In the genomic region with DNA sequence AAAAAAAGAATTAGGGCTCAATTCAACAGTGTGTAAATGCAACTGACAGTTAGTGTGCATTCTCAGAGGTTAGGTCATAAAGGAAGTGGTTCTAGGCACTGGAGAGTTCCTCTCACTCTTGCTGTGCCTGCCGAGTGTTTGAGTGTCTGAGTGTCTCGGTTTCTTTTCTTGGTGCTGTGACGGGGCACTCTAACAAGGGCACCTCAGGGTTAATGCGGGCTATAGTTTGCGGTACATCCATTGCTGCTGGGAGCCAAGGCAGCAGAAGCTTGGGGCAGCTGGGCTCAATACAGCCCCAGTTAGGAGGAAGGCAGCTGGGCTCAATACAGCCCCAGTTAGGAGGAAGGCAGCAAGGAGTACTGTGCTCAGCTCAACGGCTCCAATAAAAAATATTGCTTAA, we compare ENCODE assay signal across 18 mouse cellular contexts. TPM values are rescaled to one million over a fixed set of nuclear protein-coding genes. Genes with fewer than 3 reads are reported as not detected.
DNase-seq lines count a peak whose midpoint lies in the region; TF ChIP-seq lines count a peak whose summit lies in the region.
"Had no signal": no experiment of that assay in that cellular context is flagged by ENCODE, and none has a peak within 500 bp of the region (broad histone marks: within the 10 kb centered on the region; RNA-seq: fewer than 3 reads in every experiment).

No protein-coding gene starts in this region.

- TF ChIP-seq RAD21 in MEL (IDR thresholded peaks at IDR 0.05; ENCODE audit: low read depth, low read length): no peak

- no peak for TF ChIP-seq EP300 in MEL (IDR thresholded peaks at IDR 0.05; ENCODE audit: low read depth in 1 of 2, low read length in 2 of 2)

- 2% methylated on average over 6 of the region's 6 CpGs for WGBS in macrophage (ENCODE audit: missing documents)
- WGBS in thymus, adult 2 months: 4% methylated on average over 6 of the region's 6 CpGs
- WGBS in embryonic facial prominence, embryonic 10.5 days: 65% methylated on average over 6 of the region's 6 CpGs

- intact Hi-C loops in left cerebral cortex, postnatal 36 days (cut with DNase I): no loop called here

- H3K9me3 ChIP-seq in MEL (replicated peaks; ENCODE audit: insufficient read depth, low read length): no peaks in the 10 kb centered on the region
- H3K9me3 ChIP-seq in embryonic facial prominence, embryonic 10.5 days: 0 out of 2 replicates have a peak, but pooled peaks cover 2% of the 10 kb centered on the region
- H3K9me3 ChIP-seq: embryonic facial prominence, embryonic 13.5 days; midbrain, embryonic 13.5 days had no signal

- no peaks in the 10 kb centered on the region for H3K27me3 ChIP-seq in MEL (ENCODE audit: control insufficient read depth in 1 of 2, insufficient read depth in 2 of 2, low read length in 2 of 2)
- no peaks in the 10 kb centered on the region for H3K27me3 ChIP-seq in thymus, adult 2 months (ENCODE audit: control insufficient read depth, insufficient read depth, low read length)
- no peaks in the 10 kb centered on the region for H3K27me3 ChIP-seq in embryonic facial prominence, embryonic 10.5 days (replicated peaks; ENCODE audit: low read depth, poor library complexity, severe bottlenecking)
- H3K27me3 ChIP-seq: embryonic facial prominence, embryonic 13.5 days; midbrain, embryonic 13.5 days had no signal

- H3K27ac ChIP-seq in MEL (ENCODE audit: control insufficient read depth, low read depth, low read length) (peak overlapping the region; percentile 5), macrophage (peak overlapping the region; percentile 76)
- H3K27ac ChIP-seq in thymus, adult 2 months (ENCODE audit: control insufficient read depth, insufficient read depth, low read length): peak overlapping the region; percentile 99
- H3K27ac ChIP-seq in embryonic facial prominence, embryonic 10.5 days (replicated peaks): no peak overlapping the region
- H3K27ac ChIP-seq: embryonic facial prominence, embryonic 13.5 days; midbrain, embryonic 13.5 days had no signal

- no peaks in the 10 kb centered on the region for H3K79me2 ChIP-seq in MEL (ENCODE audit: control insufficient read depth, insufficient read depth, low read length, poor library complexity)
- H3K79me2 ChIP-seq in macrophage (ENCODE audit: inconsistent target): no peaks in the 10 kb centered on the region

- peaks cover 3 to 29% of the 10 kb centered on the region in 2 experiments; a peak in 3 of 4 replicates for H3K4me1 ChIP-seq in MEL (ENCODE audit: control insufficient read depth in 1 of 2, insufficient read depth in 2 of 2, low read length in 2 of 2)
- H3K4me1 ChIP-seq in thymus, adult 2 months (replicated peaks; ENCODE audit: control insufficient read depth, insufficient read depth, low read length): peaks cover 39% of the 10 kb centered on the region
- peaks cover 6% of the 10 kb centered on the region; the same call in 1 of the 2 replicates for H3K4me1 ChIP-seq in embryonic facial prominence, embryonic 10.5 days
- H3K4me1 ChIP-seq: embryonic facial prominence, embryonic 13.5 days had no signal

- peaks cover 0 to 4% of the 10 kb centered on the region in 2 experiments; a peak in 2 of 4 replicates for H3K36me3 ChIP-seq in MEL (ENCODE audit: control insufficient read depth in 1 of 2, insufficient read depth in 2 of 2, low read length in 2 of 2)
- H3K36me3 ChIP-seq in macrophage (ENCODE audit: inconsistent target): no peaks in the 10 kb centered on the region
- no peaks in the 10 kb centered on the region for H3K36me3 ChIP-seq in thymus, adult 2 months (ENCODE audit: control insufficient read depth, insufficient read depth, low read length)
- no peaks in the 10 kb centered on the region for H3K36me3 ChIP-seq in embryonic facial prominence, embryonic 10.5 days (replicated peaks)
- H3K36me3 ChIP-seq: embryonic facial prominence, embryonic 13.5 days; midbrain, embryonic 13.5 days had no signal

- DNase-seq in layer of hippocampus, adult 9-11 months: peak; percentile 41
- no peak for DNase-seq in layer of hippocampus, postnatal 10 days (ENCODE audit: low spot score in 2 of 2)
- DNase-seq in MEL (ENCODE audit: low read depth, low spot score): peak; percentile 38
- peak; percentile 65 for DNase-seq in thymus, adult 2 months
- DNase-seq in left cerebral cortex, postnatal 36 days (ENCODE audit: low spot score in 2 of 2): no peak
- no peak for DNase-seq in layer of hippocampus, postnatal 36 days
- no peak for DNase-seq in embryonic facial prominence, embryonic 10.5 days (ENCODE audit: low spot score)
- DNase-seq: adrenal gland, postnatal 25 days; cerebellum, adult 9-11 months; gastrocnemius, postnatal 25 days; kidney, adult 9 months had no signal

- no peak overlapping the region for H3K4me3 ChIP-seq in MEL (ENCODE audit: control insufficient read depth in 1 of 2, insufficient read depth in 1 of 2, low read depth in 2 of 2, low read length in 2 of 2)
- H3K4me3 ChIP-seq in macrophage (ENCODE audit: inconsistent target): peak overlapping the region; percentile 17; the same call in 1 of the 2 replicates
- peak overlapping the region; percentile 46 for H3K4me3 ChIP-seq in thymus, adult 2 months (ENCODE audit: control insufficient read depth, insufficient read depth, low read length)
- no peak overlapping the region for H3K4me3 ChIP-seq in embryonic facial prominence, embryonic 10.5 days
- H3K4me3 ChIP-seq: embryonic facial prominence, embryonic 13.5 days; midbrain, embryonic 13.5 days had no signal

- 0 out of 2 replicates have a peak overlapping the region, but pooled peaks have one; percentile 36 for H3K9ac ChIP-seq in MEL (ENCODE audit: control insufficient read depth, low read depth, low read length, poor library complexity, severe bottlenecking)
- H3K9ac ChIP-seq: embryonic facial prominence, embryonic 13.5 days; midbrain, embryonic 13.5 days had no signal

- no peak for TF ChIP-seq POLR2A in MEL (IDR thresholded peaks at IDR 0.05; ENCODE audit: control insufficient read depth in 1 of 2, insufficient read depth in 1 of 2, low read depth in 1 of 2, low read length in 2 of 2, poor library complexity in 1 of 2)
- TF ChIP-seq POLR2A in thymus, adult 2 months (IDR thresholded peaks at IDR 0.05; ENCODE audit: control insufficient read depth, extremely low read depth, insufficient read depth, low read length, poor library complexity): peak; percentile 42; the same call in 1 of the 2 replicates

- TF ChIP-seq CTCF in MEL (IDR thresholded peaks at IDR 0.05 in 2 of 3, conservative IDR thresholded peaks at IDR 0.05 in 1 of 3; ENCODE audit: control insufficient read depth in 1 of 3, insufficient read depth in 1 of 3, low read depth in 2 of 3, low read length in 3 of 3, poor library complexity in 1 of 3, severe bottlenecking in 1 of 3): no peak
- no peak for TF ChIP-seq CTCF in thymus, adult 2 months (IDR thresholded peaks at IDR 0.05; ENCODE audit: borderline replicate concordance, control insufficient read depth, extremely low read depth, insufficient read depth, low read length, poor library complexity)

RNA-seq across cellular contexts. Expression of gene Agfg2, which starts 20.7 kb away (rescaled TPM):
- total RNA-seq in layer of hippocampus, postnatal 10 days (2021): 10 to 100 TPM; 46.2 to 46.9 TPM
- 18.7 and 30.0 TPM in 2 replicates for total RNA-seq in MEL (2012; rRNA removed)
- polyA plus RNA-seq in MEL (2012; ENCODE audit: insufficient read depth in 1 of 2, insufficient read length in 2 of 2, low read depth in 1 of 2, low replicate concordance in 2 of 2, missing spikeins in 1 of 2): 10 to 100 TPM in 1 of 2 experiments, not detected in 1; 38.9 TPM
- 10 to 100 TPM in 16 of 26 experiments, 1 to 10 TPM in 10; 2.1 to 36.8 (median 14.3) TPM for total RNA-seq in macrophage (2018; cell fraction: chromatin; rRNA removed)
- 10 to 100 TPM in 25 of 26 experiments, 1 to 10 TPM in 1; 10.0 to 23.1 (median 18.9) TPM for total RNA-seq in macrophage (2018; cell fraction: cytosol; rRNA removed)
- total RNA-seq in macrophage (2018; cell fraction: nucleus; rRNA removed): 10 to 100 TPM in 17 of 26 experiments, 1 to 10 TPM in 9; 5.9 to 45.8 (median 13.1) TPM
- polyA plus RNA-seq in macrophage (2018): 12.1 to 28.4 TPM (median 17.8 TPM) in 3 replicates
- polyA plus RNA-seq in thymus, adult 2 months (2012; rRNA removed): 205 and 213 TPM in 2 replicates
- 10 to 100 TPM; 41.7 to 42.0 TPM for total RNA-seq in left cerebral cortex, postnatal 36 days (2021)
- total RNA-seq in layer of hippocampus, postnatal 36 days (2021): 10 to 100 TPM; 57.7 to 61.1 TPM
- 21.3 and 23.0 TPM in 2 replicates for polyA plus RNA-seq in embryonic facial prominence, embryonic 10.5 days (2016; fragmentation: Nextera tagmentation; extraction: Ambion mirVana)

RNA-seq across cellular contexts. Expression of gene Nyap1, which starts 36.2 kb away (rescaled TPM):
- 100 to 1,000 TPM; 100 to 105 TPM for total RNA-seq in layer of hippocampus, postnatal 10 days (2021)
- total RNA-seq in MEL (2012; rRNA removed): 0.39 and 0.42 TPM in 2 replicates
- 1 to 10 TPM in 1 of 2 experiments, not detected in 1; 1.1 TPM for polyA plus RNA-seq in MEL (2012; ENCODE audit: insufficient read depth in 1 of 2, insufficient read length in 2 of 2, low read depth in 1 of 2, low replicate concordance in 2 of 2, missing spikeins in 1 of 2)
- 1 to 10 TPM in 8 of 26 experiments, under 1 TPM in 16, not detected in 2; 0.24 to 9.1 (median 0.74) TPM for total RNA-seq in macrophage (2018; cell fraction: chromatin; rRNA removed)
- under 1 TPM in 25 of 26 experiments, not detected in 1; 0.03 to 0.41 (median 0.20) TPM for total RNA-seq in macrophage (2018; cell fraction: cytosol; rRNA removed)
- 1 to 10 TPM in 4 of 26 experiments, under 1 TPM in 18, not detected in 4; 0.13 to 2.0 (median 0.58) TPM for total RNA-seq in macrophage (2018; cell fraction: nucleus; rRNA removed)
- polyA plus RNA-seq in macrophage (2018): 0.07 to 0.23 TPM (median 0.21 TPM) in 3 replicates
- 97.2 and 110 TPM in 2 replicates for polyA plus RNA-seq in thymus, adult 2 months (2012; rRNA removed)
- total RNA-seq in left cerebral cortex, postnatal 36 days (2021): 10 to 100 TPM; 70.1 to 79.5 TPM
- total RNA-seq in layer of hippocampus, postnatal 36 days (2021): 10 to 100 TPM; 65.4 to 66.3 TPM
- polyA plus RNA-seq in embryonic facial prominence, embryonic 10.5 days (2016; fragmentation: Nextera tagmentation; extraction: Ambion mirVana): 3.0 and 3.6 TPM in 2 replicates

RNA-seq across cellular contexts. Expression of gene Tsc22d4, which starts 40.3 kb away (rescaled TPM):
- total RNA-seq in layer of hippocampus, postnatal 10 days (2021): 100 to 1,000 TPM; 141 to 146 TPM
- total RNA-seq in MEL (2012; rRNA removed): 52.7 and 58.3 TPM in 2 replicates
- polyA plus RNA-seq in MEL (2012; ENCODE audit: insufficient read depth in 1 of 2, insufficient read length in 2 of 2, low read depth in 1 of 2, low replicate concordance in 2 of 2, missing spikeins in 1 of 2): 100 to 1,000 TPM in 1 of 2 experiments, not detected in 1; 203 TPM
- 100 to 1,000 TPM in 11 of 26 experiments, 10 to 100 TPM in 15; 31.6 to 165 (median 84.9) TPM for total RNA-seq in macrophage (2018; cell fraction: chromatin; rRNA removed)
- 100 to 1,000 TPM in 23 of 26 experiments, 10 to 100 TPM in 3; 81.9 to 187 (median 130) TPM for total RNA-seq in macrophage (2018; cell fraction: cytosol; rRNA removed)
- 100 to 1,000 TPM in 17 of 26 experiments, 10 to 100 TPM in 9; 44.1 to 185 (median 125) TPM for total RNA-seq in macrophage (2018; cell fraction: nucleus; rRNA removed)
- polyA plus RNA-seq in macrophage (2018): 84.4 to 112 TPM (median 101 TPM) in 3 replicates
- 670 and 672 TPM in 2 replicates for polyA plus RNA-seq in thymus, adult 2 months (2012; rRNA removed)
- total RNA-seq in left cerebral cortex, postnatal 36 days (2021): 100 to 1,000 TPM; 166 to 203 TPM
- 100 to 1,000 TPM; 170 to 176 TPM for total RNA-seq in layer of hippocampus, postnatal 36 days (2021)
- polyA plus RNA-seq in embryonic facial prominence, embryonic 10.5 days (2016; fragmentation: Nextera tagmentation; extraction: Ambion mirVana): 89.8 and 94.3 TPM in 2 replicates

RNA-seq across cellular contexts. Expression of gene Irs3, which starts 59.7 kb away (rescaled TPM):
- total RNA-seq in layer of hippocampus, postnatal 10 days (2021): under 1 TPM; 0.18 to 0.25 TPM
- 0.10 TPM in 1 of 2 replicates, not detected in the other for total RNA-seq in MEL (2012; rRNA removed)
- not detected for polyA plus RNA-seq in MEL (2012; ENCODE audit: insufficient read depth in 1 of 2, insufficient read length in 2 of 2, low read depth in 1 of 2, low replicate concordance in 2 of 2, missing spikeins in 1 of 2)
- total RNA-seq in macrophage (2018; cell fraction: chromatin; rRNA removed): not detected
- under 1 TPM in 13 of 26 experiments, not detected in 13; 0.05 to 0.11 (median 0.09) TPM for total RNA-seq in macrophage (2018; cell fraction: cytosol; rRNA removed)
- under 1 TPM in 2 of 26 experiments, not detected in 24; 0.23 to 0.99 TPM for total RNA-seq in macrophage (2018; cell fraction: nucleus; rRNA removed)
- 0.09 TPM in 1 of 3 replicates, not detected in the others for polyA plus RNA-seq in macrophage (2018)
- 2.2 and 2.5 TPM in 2 replicates for polyA plus RNA-seq in thymus, adult 2 months (2012; rRNA removed)
- under 1 TPM in 1 of 2 experiments, not detected in 1; 0.23 TPM for total RNA-seq in left cerebral cortex, postnatal 36 days (2021)
- total RNA-seq in layer of hippocampus, postnatal 36 days (2021): under 1 TPM; 0.15 to 0.28 TPM
- polyA plus RNA-seq in embryonic facial prominence, embryonic 10.5 days (2016; fragmentation: Nextera tagmentation; extraction: Ambion mirVana): 0.16 and 0.34 TPM in 2 replicates
- total RNA-seq: layer of hippocampus, postnatal 25 days; liver, adult 2 months had no signal
- polyA plus RNA-seq: forebrain, embryonic 14.5 days; midbrain, embryonic 13.5 days; stomach, embryonic 14.5 days had no signal

Comparison
In these comparisons a context has a peak if more than half of its experiments do, and no peak if none do; other contexts are left out.
1. DNase-seq: peak in layer of hippocampus, adult 9-11 months (single experiment), MEL (single experiment) and thymus, adult 2 months (single experiment); none in layer of hippocampus, postnatal 10 days (0 of 2), left cerebral cortex, postnatal 36 days (0 of 2), layer of hippocampus, postnatal 36 days (0 of 2) and embryonic facial prominence, embryonic 10.5 days (single experiment).
2. H3K4me3 ChIP-seq: peak in macrophage (single experiment) and thymus, adult 2 months (single experiment); none in MEL (0 of 2) and embryonic facial prominence, embryonic 10.5 days (single experiment).
3. RNA of gene Nyap1, which starts 36.2 kb away (total RNA-seq): 100 to 105 TPM in layer of hippocampus, postnatal 10 days, 70.1 to 79.5 TPM in left cerebral cortex, postnatal 36 days and 65.4 to 66.3 TPM in layer of hippocampus, postnatal 36 days; 0.39 to 0.42 TPM in MEL; every median in the first group is over 10 times any median in the second.